Mouse (Mus musculus): ENCODE data around the gene Ptcra.
A peak's percentile ranks its signal among the peaks of the same experiment; 100 is the strongest.

The Ptcra gene

DNA sequence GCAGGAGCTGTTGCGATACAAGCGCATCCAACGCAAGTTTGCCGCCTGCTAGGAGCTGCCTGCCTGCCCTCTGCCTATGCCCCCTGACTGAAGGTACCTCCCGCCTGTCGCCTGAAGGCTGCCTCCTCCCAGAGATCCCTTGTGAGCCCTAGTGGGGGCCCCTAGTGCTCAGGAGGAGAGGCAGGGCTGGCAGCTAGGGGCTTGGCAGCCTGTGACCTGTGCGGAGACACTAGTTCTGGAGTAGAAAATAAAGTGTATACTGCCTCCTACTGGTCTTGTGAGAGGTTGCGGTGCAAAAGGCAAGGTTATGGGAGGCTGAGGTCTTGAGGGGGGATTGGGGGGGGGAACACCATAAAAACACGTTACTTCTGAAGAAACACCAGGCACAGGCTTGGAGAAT, 38.2 kb downstream of the Ptcra start:
- peak; percentile 74 for DNase-seq (ENCODE audit: low spot score)

DNA sequence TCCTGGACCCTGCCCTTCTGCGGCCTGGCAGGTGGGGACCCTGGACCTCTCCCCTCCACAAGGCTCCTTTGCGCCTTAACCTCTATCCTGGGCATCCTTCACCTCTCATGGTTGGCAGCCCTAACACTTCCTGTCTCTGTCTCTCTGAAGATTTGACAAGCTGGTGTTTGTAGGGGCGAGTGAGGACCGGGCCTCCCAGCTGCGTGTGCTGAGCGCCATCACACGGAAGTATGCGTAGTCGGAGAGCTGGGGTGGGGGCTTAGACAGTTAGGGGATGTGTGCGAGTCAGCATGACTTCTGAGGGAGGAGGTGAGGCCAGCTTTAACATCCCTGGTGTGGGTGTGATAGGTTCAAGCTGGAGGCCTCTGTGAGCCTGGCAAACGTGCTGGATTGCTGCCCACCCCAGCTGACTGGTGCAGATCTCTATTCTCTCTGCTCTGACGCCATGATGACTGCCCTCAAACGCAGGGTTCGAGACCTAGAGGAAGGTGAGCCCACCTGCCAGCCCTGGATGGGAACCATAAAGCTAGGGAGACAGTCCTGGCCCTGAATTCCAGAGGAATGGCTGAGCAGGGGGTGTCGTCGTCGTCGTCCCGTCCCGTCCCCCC, 38.9 kb downstream of the Ptcra start:
- no peak for DNase-seq (ENCODE audit: low spot score)

DNA sequence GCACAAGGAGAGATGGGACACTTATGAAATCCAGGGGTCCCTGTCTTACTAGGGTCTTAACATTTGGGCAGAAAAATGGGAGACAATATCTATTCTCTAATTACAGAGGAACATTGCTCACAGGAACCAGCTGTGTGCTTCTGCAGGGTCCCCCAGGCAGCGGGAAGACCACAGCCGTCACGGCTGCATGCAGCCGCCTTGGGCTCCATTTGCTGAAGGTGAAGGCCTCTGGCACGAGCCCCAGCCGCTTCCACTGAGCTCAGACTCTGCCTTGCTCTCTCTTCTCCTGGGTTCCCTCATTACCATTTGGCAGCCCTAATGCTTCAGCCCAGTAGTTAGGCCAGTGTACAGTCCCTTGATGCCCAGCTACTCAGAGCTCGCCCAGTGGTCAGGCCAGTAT, 42.4 kb downstream of the Ptcra start:
- DNase-seq (ENCODE audit: low spot score) = no peak

DNA sequence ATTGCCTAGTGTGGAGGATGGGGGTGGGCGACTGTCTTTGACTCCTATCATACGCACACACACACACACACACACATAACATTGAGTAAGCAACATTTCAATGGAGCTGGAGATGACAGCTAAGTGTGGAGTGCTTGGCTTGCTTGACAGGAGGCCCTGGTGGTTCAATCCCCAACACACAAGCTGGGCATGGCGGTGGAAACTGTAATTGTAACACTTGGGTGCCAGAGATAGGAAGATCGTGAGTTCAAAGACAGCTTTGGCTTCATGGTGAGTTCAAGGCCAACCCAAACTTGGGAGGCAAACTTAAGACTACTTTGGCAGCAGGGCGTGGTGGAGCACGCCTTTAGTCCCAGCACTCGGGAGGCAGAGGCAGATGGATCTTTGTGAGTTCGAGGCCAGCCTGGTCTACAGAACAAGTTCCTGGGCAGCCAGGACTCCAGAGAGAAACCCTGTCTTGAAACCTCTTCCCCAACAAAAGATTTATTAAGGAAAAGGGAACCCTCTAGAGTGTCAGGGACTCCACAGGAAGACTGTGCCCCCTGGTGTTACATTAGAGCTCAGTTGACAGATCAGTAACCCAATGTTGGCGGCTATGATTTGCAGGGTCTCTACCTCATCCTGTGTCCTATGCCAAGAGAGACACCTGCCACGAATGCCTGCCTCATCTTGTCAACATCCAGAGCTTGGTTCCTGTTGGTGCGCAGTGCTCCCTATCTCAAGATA, 48.6 kb downstream of the Ptcra start:
- no peak for DNase-seq (ENCODE audit: low spot score)

DNA sequence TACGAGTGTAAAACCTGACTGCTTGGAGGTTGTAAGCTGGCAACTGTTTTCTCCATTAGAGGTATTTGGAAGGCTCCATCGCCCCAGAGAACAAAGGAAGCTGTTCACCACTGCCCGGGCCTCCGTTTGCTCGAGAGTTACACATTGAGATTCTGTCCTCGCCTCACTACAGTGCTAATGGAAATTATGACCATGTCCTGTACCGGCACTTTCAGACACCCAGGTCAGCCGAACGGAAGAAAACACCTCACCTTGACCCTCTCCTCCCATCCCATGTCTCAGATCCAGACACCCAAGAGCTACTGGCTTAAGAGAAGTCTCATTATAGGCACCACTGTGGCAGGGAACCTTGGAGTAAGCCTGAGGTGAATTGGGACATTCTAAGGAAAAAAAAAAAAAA, 49.7 kb downstream of the Ptcra start:
- DNase-seq (ENCODE audit: low spot score) = no peak

DNA sequence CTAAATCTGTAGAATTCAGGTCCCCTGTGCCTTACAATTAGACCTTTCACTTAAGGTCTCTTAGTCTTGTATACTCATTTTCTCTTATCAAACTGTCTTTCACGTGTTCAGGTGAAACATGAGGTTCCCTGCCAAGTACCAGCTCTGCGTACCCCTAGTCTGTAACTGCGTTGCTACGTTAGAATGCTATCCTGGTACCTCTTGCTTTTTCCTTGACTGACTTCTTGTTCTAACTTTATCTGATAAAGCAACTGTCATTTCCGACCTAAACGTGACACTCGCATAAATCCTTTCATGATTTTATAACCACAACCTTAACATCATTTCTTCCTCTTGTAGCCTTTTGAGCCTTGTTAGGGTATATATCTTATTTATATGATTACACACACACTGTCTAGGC, 51.1 kb downstream of the Ptcra start:
- no peak for DNase-seq (ENCODE audit: low spot score)

DNA sequence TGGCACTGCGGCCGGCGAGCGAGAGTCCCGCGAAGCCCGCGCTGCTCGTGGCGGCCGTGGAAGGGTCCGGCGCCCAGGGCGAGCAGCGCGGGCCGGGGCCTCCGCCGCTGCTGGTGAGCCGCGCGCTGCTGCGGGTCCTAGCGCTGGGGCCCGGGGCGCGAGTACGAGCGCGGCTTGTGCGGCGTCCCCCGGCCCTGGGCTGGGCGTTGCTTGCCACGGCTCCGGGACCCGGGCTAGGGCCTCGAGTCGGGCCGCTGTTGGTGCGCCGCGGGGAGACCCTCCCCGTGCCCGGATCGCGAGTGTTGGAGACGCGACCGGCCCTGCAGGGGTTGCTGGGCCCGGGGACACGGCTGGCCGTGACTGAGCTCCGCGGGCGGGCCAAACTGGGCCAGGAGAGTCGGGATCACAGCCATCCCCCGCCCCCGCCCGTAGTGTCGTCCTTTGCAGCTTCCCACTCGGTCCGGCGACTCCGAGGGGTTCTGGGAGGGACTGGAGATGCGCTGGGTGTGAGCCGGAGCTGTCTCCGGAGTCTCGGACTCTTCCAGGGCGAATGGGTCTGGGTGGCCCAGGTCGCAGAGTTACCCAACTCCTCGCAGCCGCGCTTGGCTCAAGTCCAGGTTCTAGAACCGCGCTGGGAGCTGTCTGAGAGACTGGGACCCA, 51.8 kb downstream of the Ptcra start:
- DNase-seq (ENCODE audit: low spot score) = no peak

DNA sequence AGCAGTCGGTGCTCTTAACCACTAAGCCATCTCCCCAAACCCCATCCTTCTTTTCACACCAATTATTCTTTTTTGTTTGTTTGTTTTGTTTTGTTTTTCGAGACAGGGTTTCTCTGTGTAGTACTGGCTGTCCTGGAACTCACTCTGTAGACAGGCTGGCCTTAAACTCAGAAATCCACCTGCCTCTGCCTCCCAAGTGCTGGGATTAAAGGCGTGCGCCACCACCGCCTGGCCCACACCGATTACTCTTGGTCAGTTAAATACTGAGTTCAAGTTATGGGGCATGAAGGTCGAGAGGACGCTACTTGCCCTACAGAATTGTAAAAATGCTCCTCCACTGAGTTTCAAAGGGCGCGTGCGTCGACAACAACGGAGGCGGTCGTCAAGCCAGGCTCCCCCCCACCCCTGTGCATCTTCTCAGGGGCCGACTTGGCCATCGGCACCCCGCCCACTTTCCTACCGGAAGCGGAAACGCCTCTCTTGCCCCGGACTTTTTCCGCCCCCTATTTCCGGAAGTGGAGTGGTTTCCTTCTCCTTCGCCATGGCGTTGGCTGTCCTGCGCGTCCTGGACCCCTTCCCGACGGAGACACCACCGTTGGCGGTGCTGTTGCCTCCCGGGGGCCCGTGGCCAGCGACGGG, 52.4 kb downstream of the Ptcra start, which contains the start of gene Pex6:
Gene Pex6, plus strand, starts transcription at position 505 of the 639 bp plus-strand sequence.
- peak; percentile 97 for DNase-seq (ENCODE audit: low spot score)

DNA sequence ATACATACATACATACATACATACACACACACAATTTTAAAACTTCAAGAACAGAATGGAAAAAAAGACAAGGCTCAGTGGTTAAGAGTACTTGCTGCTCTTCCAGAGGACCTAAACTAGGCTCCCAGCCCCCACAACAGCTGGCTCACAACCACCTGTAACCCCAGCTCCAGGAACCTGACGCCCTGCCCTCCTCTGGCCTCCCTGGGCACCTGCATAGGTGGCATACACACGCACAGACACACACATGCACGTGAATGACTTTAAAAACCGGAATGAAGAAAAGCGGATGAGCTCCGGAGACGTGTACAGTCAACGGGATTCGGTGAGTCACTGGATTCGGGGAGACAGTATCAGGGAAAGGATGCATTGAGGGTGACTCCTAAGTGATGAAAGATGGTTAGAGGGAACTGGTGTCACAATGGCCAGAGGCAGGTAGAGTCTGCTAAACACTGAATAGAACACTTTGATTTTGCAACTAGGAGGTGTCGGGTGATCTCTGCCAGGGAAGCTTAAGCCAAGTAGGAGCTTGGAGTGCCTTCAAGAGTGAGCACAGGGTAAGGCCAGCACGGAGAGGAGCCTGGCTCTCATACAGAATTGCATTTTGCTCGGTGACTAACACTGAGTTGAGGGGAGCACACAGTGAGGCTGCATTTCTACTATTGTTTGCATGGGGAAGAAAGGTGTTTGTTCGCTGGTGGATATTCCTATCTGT, 57.0 kb downstream of the Ptcra start:
- no peak for DNase-seq (ENCODE audit: low spot score)

All from embryo, embryonic 10.5 days (tissue).